Mouse (Mus musculus): ENCODE measurements at regions not wholly inside any gene's neighbourhood (a gene's known extent, or its start where the extent isn't known, plus 50 kb on each side); places are given as distances from the start of the nearest gene placed in this dataset.

GRCm38 (mm10) chr13:16165204-16165894 lies 153.7 kb downstream of the Inhba start:
- TF ChIP-seq POLR2A (IDR thresholded peaks at IDR 0.05; ENCODE audit: control insufficient read depth, low read depth, low read length) (no peak), CTCF (IDR thresholded peaks at IDR 0.05; ENCODE audit: control insufficient read depth, insufficient read depth, insufficient replicate concordance, low read depth, low read length) (no peak)

Measured in testis, adult 2 months (tissue).